Mouse (Mus musculus): ENCODE measurements around the gene Spire2.

DNA sequence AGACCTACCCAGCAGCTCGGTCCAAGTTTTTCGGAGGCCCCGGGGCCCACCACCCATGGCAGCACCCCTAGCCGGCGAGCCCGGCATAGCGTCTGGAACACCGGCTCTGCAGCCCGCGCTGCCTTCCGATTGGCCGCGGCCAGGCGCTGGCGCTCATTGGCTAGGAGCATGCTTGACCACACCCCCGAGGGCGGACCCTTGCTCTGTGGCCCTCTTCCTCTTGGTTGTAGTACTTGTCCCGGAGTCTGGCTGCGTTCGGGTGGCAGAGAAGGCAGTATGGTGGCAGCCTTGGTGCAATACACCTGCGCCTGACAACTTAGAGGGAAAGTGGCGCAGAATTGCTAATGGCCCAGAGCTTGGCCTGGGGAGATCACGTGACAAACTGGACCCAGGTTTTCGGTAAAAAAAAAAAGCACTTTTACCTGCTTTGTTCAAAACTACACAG is 14.0 kb upstream of the Spire2 start, which contains the start of gene Fanca:
- TF ChIP-seq CTCF (IDR thresholded peaks at IDR 0.05; ENCODE audit: borderline replicate concordance, insufficient read depth, low read length) (no peak), POLR2A (IDR thresholded peaks at IDR 0.05; ENCODE audit: low read depth, low read length) (peak; percentile 86)
